Mouse (Mus musculus) heart, postnatal 0 days (tissue): ENCODE measurements around the gene Klk6. TPM values are rescaled to one million over a fixed set of nuclear protein-coding genes. Genes with fewer than 3 reads are reported as not detected.

Experiments
- ATAC-seq: fragments of 200-750 bp; cut with Nextera tagmentation; 2 replicates; pipeline ENCODE4 v1.8.0; 2017; ENCODE audit warnings: low read depth, moderate number of reproducible peaks, moderate library complexity; ENCODE audit not compliant: insufficient read depth
- DNase-seq: peaks from one replicate; pipeline ENCODE4 v3.0.0-alpha.2; 2016; ENCODE audit warnings: low spot score
- H3K27ac ChIP-seq: fragments of 300-500 bp; sonication (generic); 2 replicates; pipeline ENCODE4 v1.5.1; 2014; ENCODE audit warnings: low read depth, mild to moderate bottlenecking
- H3K27me3 ChIP-seq: fragments of 300-500 bp; sonication (generic); 2 replicates; pipeline ENCODE4 v1.6.1; 2014; ENCODE audit warnings: low read length, mixed read lengths; ENCODE audit not compliant: control insufficient read depth, insufficient read depth
- H3K36me3 ChIP-seq: fragments of 300-500 bp; sonication (generic); replicated peaks from 2 replicates; pipeline ENCODE4 v1.6.1; 2014; ENCODE audit warnings: low read length, mixed read lengths; ENCODE audit not compliant: control insufficient read depth, insufficient read depth
- H3K4me1 ChIP-seq: fragments of 300-500 bp; sonication (generic); 2 replicates; pipeline ENCODE4 v1.6.1; 2014; ENCODE audit warnings: antibody characterized with exemption; ENCODE audit not compliant: control insufficient read depth, insufficient read depth
- H3K4me2 ChIP-seq: fragments of 300-500 bp; sonication (generic); 2 replicates; pipeline ENCODE4 v1.6.1; 2014; ENCODE audit warnings: low read depth, mild to moderate bottlenecking, low read length, moderate library complexity
- H3K4me3 ChIP-seq: fragments of 300-500 bp; sonication (generic); 2 replicates; pipeline ENCODE4 v1.5.1; 2014; ENCODE audit warnings: low read depth, low read length
- H3K9ac ChIP-seq: fragments of 300-500 bp; sonication (generic); replicated peaks from 2 replicates; pipeline ENCODE4 v1.6.1; 2014; ENCODE audit warnings: low read depth, low read length, mixed read lengths
- H3K9me3 ChIP-seq: fragments of 300-500 bp; sonication (generic); replicated peaks from 2 replicates; pipeline ENCODE4 v1.6.1; 2016; ENCODE audit warnings: low read length; ENCODE audit not compliant: control insufficient read depth
- CTCF ChIP-seq: IDR thresholded peaks from 2 replicates; pipeline ENCODE4 v1.5.1; 2016; ENCODE audit warnings: antibody characterized with exemption, control low read depth, low read depth
- EP300 ChIP-seq: IDR thresholded peaks from 2 replicates; pipeline ENCODE4 v1.6.1; 2016; ENCODE audit warnings: antibody characterized with exemption, low read depth
- WGBS: fragments of 180-500 bp; shearing (Covaris S2); extraction: QIAGEN DNeasy Blood & Tissue Kit; methylation state at CpG from one replicate; pipeline ENCODE4 v1.1.7; 2014; 5-methylcytosine and 5-hydroxymethylcytosine counted together
- polyA plus RNA-seq: library from polyadenylated mRNA; unstranded; fragments of >200 nt; fragmentation: Nextera tagmentation; extraction: Ambion mirVana; gene quantifications from 2 replicates; pipeline ENCODE4 v1.2.1, GENCODE M21; 2015
- total RNA-seq: library from RNA; depleted of rRNA; stranded (reverse); fragments of >200 nt; gene quantifications from 2 replicates; pipeline ENCODE4 v1.2.3, GENCODE M21; 2014; ENCODE audit warnings: low replicate concordance

Klk6 gene
- total and polyA plus RNA-seq, 2 experiments from 2014 or later = not detected

DNA sequence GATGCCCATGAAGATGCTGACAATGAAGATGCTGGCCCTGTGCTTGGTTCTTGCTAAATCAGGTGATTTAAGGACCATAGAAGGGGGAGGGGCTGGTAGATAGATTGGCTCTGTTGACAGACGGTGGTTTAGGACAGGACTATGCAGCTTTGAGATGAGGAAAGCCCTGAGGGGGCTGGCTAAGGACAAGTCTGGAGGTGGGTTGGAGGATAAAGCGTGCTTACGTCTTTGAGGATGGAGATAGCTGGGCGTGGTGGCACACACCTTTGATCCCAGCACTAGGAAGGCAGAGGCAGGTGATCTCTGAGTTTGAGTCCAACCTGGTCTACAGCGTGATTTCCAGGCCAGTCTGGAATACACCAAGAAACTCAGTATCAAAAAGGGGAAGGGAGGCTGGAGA is 1.8 kb downstream of the Klk6 start:
- Histone ChIP-seq H3K4me2 (no peak overlapping the region), H3K27ac (no peak overlapping the region), H3K9me3 (no peaks in the 10 kb centered on the region), H3K4me1 (no peaks in the 10 kb centered on the region), H3K4me3 (no peak overlapping the region), H3K36me3 (no peaks in the 10 kb centered on the region), H3K27me3 (no peaks in the 10 kb centered on the region), H3K9ac (no peak overlapping the region)
- WGBS = 77% methylated on average over 5 of the region's 5 CpGs
- TF ChIP-seq CTCF (no peak), EP300 (no peak)
- no peak for DNase-seq
- no peak for ATAC-seq

- no peak overlapping the region for H3K27ac ChIP-seq
- 70% methylated on average over 4 of the region's 4 CpGs for WGBS
- DNase-seq = no peak
Observed at GRCm38 (mm10) chr7:43827706-43828105, 3.4 kb downstream of the Klk6 start.

DNA sequence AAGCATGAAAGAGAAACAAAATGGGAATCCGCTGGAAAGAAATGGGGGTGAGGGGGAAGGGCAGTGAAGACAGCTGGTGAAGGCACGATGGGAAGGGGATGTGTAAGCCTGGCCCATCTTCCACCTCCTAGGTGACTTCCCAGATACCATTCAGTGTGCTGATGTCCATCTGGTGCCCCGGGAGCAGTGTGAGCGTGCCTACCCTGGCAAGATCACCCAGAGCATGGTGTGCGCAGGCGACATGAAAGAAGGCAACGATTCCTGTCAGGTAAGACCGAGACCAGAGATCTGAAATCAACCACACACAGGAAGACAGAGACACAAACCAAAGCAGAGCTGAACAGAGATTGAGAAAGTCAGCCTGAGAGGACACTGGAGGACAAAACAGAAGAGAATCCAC is 4.7 kb downstream of the Klk6 start:
- Histone ChIP-seq H3K27ac (no peak overlapping the region), H3K9me3 (no peaks in the 10 kb centered on the region), H3K9ac (no peak overlapping the region), H3K36me3 (no peaks in the 10 kb centered on the region), H3K4me2 (no peak overlapping the region), H3K27me3 (no peaks in the 10 kb centered on the region), H3K4me3 (no peak overlapping the region), H3K4me1 (no peaks in the 10 kb centered on the region)
- 78% methylated on average over 8 of the region's 8 CpGs for WGBS
- DNase-seq (no peak), ATAC-seq (no peak)
- TF ChIP-seq EP300 (no peak), CTCF (no peak)

More at GRCm38 (mm10) chr7:43827706-43828105, 3.4 kb downstream of the Klk6 start:
- Histone ChIP-seq H3K27me3 (no peaks in the 10 kb centered on the region), H3K9ac (no peak overlapping the region), H3K4me2 (no peak overlapping the region), H3K4me1 (no peaks in the 10 kb centered on the region), H3K9me3 (no peaks in the 10 kb centered on the region), H3K4me3 (no peak overlapping the region), H3K36me3 (no peaks in the 10 kb centered on the region)
- no peak for ATAC-seq
- no peak for TF ChIP-seq EP300

- 30% methylated on average over 3 of the region's 3 CpGs for WGBS
- no peak for DNase-seq
Observed at GRCm38 (mm10) chr7:43841701-43842100, 17.4 kb downstream of the Klk6 start, which contains the start of gene Klk5. Klk5 (plus strand) TSS chr7:43841971.

GRCm38 (mm10) chr7:43843801-43844200 is 19.5 kb downstream of the Klk6 start:
- ATAC-seq (no peak), DNase-seq (no peak)
- Histone ChIP-seq H3K27ac (no peak overlapping the region), H3K4me1 (no peaks in the 10 kb centered on the region), H3K27me3 (no peaks in the 10 kb centered on the region), H3K36me3 (no peaks in the 10 kb centered on the region), H3K9me3 (no peaks in the 10 kb centered on the region), H3K4me3 (no peak overlapping the region), H3K9ac (no peak overlapping the region), H3K4me2 (no peak overlapping the region)
- WGBS = 85% methylated on average over 4 of the region's 4 CpGs
- TF ChIP-seq CTCF = no peak
- no peak for TF ChIP-seq EP300

More at GRCm38 (mm10) chr7:43841701-43842100, 17.4 kb downstream of the Klk6 start, which contains the start of gene Klk5:
- no peaks in the 10 kb centered on the region for H3K27me3 ChIP-seq
- no peak for ATAC-seq
- no peaks in the 10 kb centered on the region for H3K4me1 ChIP-seq
- no peak within 1 kb of the TSS for H3K27ac ChIP-seq
- TF ChIP-seq EP300 = no peak
- TF ChIP-seq CTCF = no peak
- H3K4me3 ChIP-seq = no peak within 1 kb of the TSS
- H3K9ac ChIP-seq = no peak within 1 kb of the TSS
- H3K4me2 ChIP-seq = no peak within 1 kb of the TSS
- no peaks in the 10 kb centered on the region for H3K9me3 ChIP-seq
- no peaks in the 10 kb centered on the region for H3K36me3 ChIP-seq

GRCm38 (mm10) chr7:43851616-43852015 is 27.3 kb downstream of the Klk6 start:
- Histone ChIP-seq H3K4me2 (no peak overlapping the region), H3K4me3 (no peak overlapping the region), H3K36me3 (no peaks in the 10 kb centered on the region), H3K27ac (no peak overlapping the region), H3K27me3 (no peaks in the 10 kb centered on the region), H3K9ac (no peak overlapping the region), H3K9me3 (no peaks in the 10 kb centered on the region; the same call in 1 of the 2 replicates), H3K4me1 (no peaks in the 10 kb centered on the region)
- 80% methylated on average over 6 of the region's 6 CpGs for WGBS
- DNase-seq (no peak), ATAC-seq (no peak)
- no peak for TF ChIP-seq EP300
- TF ChIP-seq CTCF = no peak
